Mouse (Mus musculus): ENCODE measurements at regions not wholly inside any gene's neighbourhood (a gene's known extent, or its start where the extent isn't known, plus 50 kb on each side); places are given as distances from the start of the nearest gene placed in this dataset.

DNA sequence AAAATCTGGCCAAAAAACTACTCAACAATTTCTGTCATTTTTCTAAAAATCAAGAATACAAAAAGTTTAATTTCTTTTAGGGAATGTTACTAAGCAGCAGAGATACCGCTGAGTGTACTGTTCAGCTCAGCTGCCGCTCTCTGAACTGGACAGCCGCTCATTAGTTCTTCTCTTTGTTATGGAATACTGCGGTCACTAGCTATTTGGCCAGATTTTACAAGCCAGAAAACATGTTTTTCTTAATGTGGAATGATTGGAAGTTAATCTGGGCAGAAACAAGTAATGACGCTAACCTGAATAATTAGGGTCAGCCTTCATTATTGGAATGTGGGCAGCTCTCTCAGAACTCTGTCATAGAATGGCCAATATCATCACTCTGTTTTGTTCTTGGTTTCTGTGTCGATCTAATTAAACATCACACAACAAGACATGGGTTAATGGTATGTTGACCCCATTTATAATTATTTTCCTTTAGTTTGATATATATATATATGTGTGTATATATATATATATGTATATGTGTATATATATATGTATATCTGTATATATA lies 307.8 kb downstream of the Adgrl2 start:
- Histone ChIP-seq H3ac (ENCODE audit: control insufficient read depth, insufficient read length) (no peak overlapping the region), H3K27me3 (ENCODE audit: control insufficient read depth, insufficient read depth, insufficient read length) (no peaks in the 10 kb centered on the region), H3K36me3 (ENCODE audit: control insufficient read depth, insufficient read depth) (no peaks in the 10 kb centered on the region), H3K79me2 (ENCODE audit: control insufficient read depth, insufficient read depth) (no peaks in the 10 kb centered on the region), H3K4me3 (no peak overlapping the region), H3K4me2 (ENCODE audit: low read depth) (no peak overlapping the region)
- TF ChIP-seq TCF12 (IDR thresholded peaks at IDR 0.05; ENCODE audit: insufficient read depth, poor library complexity, severe bottlenecking) (no peak), USF1 (IDR thresholded peaks at IDR 0.05; ENCODE audit: low read depth) (no peak), POLR2A (IDR thresholded peaks at IDR 0.05; ENCODE audit: insufficient read length, low read depth) (no peak), MYOD1 (IDR thresholded peaks at IDR 0.05; ENCODE audit: control insufficient read depth in 1 of 3, insufficient read length in 2 of 3, low read depth in 2 of 3) (no peak), POLR2AphosphoS2 (IDR thresholded peaks at IDR 0.05; ENCODE audit: insufficient read length, low read depth) (no peak), MAX (IDR thresholded peaks at IDR 0.05; ENCODE audit: low read depth) (no peak), TCF3 (IDR thresholded peaks at IDR 0.05; ENCODE audit: insufficient read length, low read depth) (no peak), REST (IDR thresholded peaks at IDR 0.05; ENCODE audit: insufficient read depth, insufficient read length) (no peak), E2F4 (IDR thresholded peaks at IDR 0.05; ENCODE audit: insufficient read depth) (no peak), MYOG (IDR thresholded peaks at IDR 0.05; ENCODE audit: control insufficient read depth in 1 of 3, insufficient read depth in 1 of 3, insufficient read length in 2 of 3, low read depth in 2 of 3) (no peak), SRF (IDR thresholded peaks at IDR 0.05; ENCODE audit: control insufficient read depth, insufficient read length, low read depth) (no peak), CEBPB (IDR thresholded peaks at IDR 0.05; ENCODE audit: insufficient read depth, poor library complexity, severe bottlenecking) (no peak)

DNA sequence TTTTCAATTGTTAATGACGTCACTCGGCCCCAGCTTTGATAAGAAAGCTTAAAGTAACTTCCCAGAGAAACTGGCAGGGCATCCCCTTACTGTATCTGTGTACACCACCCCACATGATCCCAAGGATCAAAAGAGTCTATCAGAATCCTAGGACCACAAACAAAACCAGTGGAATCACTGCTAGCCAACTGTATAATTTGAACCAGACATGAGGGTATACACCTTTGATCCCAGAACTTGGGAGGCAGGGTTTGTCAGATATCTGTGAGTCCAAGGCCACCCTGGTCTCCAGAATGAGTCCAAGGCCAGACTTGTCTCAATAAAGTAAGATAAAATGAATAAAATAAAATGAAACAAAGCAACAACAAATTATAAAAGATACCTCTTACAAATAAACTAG lies 309.2 kb downstream of the Adgrl2 start:
- TF ChIP-seq MAX (IDR thresholded peaks at IDR 0.05; ENCODE audit: low read depth) (no peak), REST (IDR thresholded peaks at IDR 0.05; ENCODE audit: insufficient read depth, insufficient read length) (no peak), MYOG (IDR thresholded peaks at IDR 0.05; ENCODE audit: control insufficient read depth in 1 of 3, insufficient read depth in 1 of 3, insufficient read length in 2 of 3, low read depth in 2 of 3) (no peak), POLR2A (IDR thresholded peaks at IDR 0.05; ENCODE audit: insufficient read length, low read depth) (no peak), POLR2AphosphoS2 (IDR thresholded peaks at IDR 0.05; ENCODE audit: insufficient read length, low read depth) (no peak), TCF3 (IDR thresholded peaks at IDR 0.05; ENCODE audit: insufficient read length, low read depth) (no peak), MYOD1 (IDR thresholded peaks at IDR 0.05; ENCODE audit: control insufficient read depth in 1 of 3, insufficient read length in 2 of 3, low read depth in 2 of 3) (no peak), E2F4 (IDR thresholded peaks at IDR 0.05; ENCODE audit: insufficient read depth) (no peak), SRF (IDR thresholded peaks at IDR 0.05; ENCODE audit: control insufficient read depth, insufficient read length, low read depth) (no peak), TCF12 (IDR thresholded peaks at IDR 0.05; ENCODE audit: insufficient read depth, poor library complexity, severe bottlenecking) (no peak)
- Histone ChIP-seq H3K4me3 (no peak overlapping the region), H3K27me3 (ENCODE audit: control insufficient read depth, insufficient read depth, insufficient read length) (no peaks in the 10 kb centered on the region), H3K79me2 (ENCODE audit: control insufficient read depth, insufficient read depth) (no peaks in the 10 kb centered on the region), H3ac (ENCODE audit: control insufficient read depth, insufficient read length) (no peak overlapping the region), H3K4me2 (ENCODE audit: low read depth) (no peak overlapping the region), H3K36me3 (ENCODE audit: control insufficient read depth, insufficient read depth) (no peaks in the 10 kb centered on the region)

DNA sequence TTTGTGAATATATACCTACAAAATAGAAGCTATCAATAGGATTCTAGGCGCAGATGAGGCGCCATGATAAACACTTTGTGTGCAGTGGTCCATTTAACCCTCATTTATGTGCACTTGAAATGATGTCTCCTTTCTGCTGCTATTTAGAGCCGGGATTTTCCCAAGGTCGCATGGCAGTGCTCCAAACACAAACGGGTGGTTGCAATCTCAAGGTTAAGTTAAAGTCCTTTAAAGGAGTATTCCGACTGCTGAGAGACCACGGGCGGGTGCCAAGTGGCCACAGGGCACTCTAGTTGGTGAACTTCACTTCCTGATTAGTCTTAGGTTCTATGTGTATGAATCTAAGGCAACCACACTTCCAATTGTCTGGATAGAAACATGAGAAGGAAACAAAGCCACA lies 309.6 kb downstream of the Adgrl2 start:
- H3K27me3 ChIP-seq (ENCODE audit: control insufficient read depth, insufficient read depth, insufficient read length), result no peaks in the 10 kb centered on the region
- H3K36me3 ChIP-seq (ENCODE audit: control insufficient read depth, insufficient read depth), result no peaks in the 10 kb centered on the region
- peak overlapping the region; percentile 0 for H3K4me2 ChIP-seq (ENCODE audit: low read depth)
- no peak for TF ChIP-seq TCF3 (IDR thresholded peaks at IDR 0.05; ENCODE audit: insufficient read length, low read depth)
- no peak for TF ChIP-seq POLR2AphosphoS2 (IDR thresholded peaks at IDR 0.05; ENCODE audit: insufficient read length, low read depth)
- TF ChIP-seq POLR2A (IDR thresholded peaks at IDR 0.05; ENCODE audit: insufficient read length, low read depth), result no peak
- no peak for TF ChIP-seq CEBPB (IDR thresholded peaks at IDR 0.05; ENCODE audit: insufficient read depth, poor library complexity, severe bottlenecking)
- no peak for TF ChIP-seq REST (IDR thresholded peaks at IDR 0.05; ENCODE audit: insufficient read depth, insufficient read length)
- no peak for TF ChIP-seq SRF (IDR thresholded peaks at IDR 0.05; ENCODE audit: control insufficient read depth, insufficient read length, low read depth)
- TF ChIP-seq MYOG (IDR thresholded peaks at IDR 0.05; ENCODE audit: control insufficient read depth in 1 of 3, insufficient read depth in 1 of 3, insufficient read length in 2 of 3, low read depth in 2 of 3), result no peak
- TF ChIP-seq TCF12 (IDR thresholded peaks at IDR 0.05; ENCODE audit: insufficient read depth, poor library complexity, severe bottlenecking), result no peak
- no peak for TF ChIP-seq MAX (IDR thresholded peaks at IDR 0.05; ENCODE audit: low read depth)
- no peak for TF ChIP-seq E2F4 (IDR thresholded peaks at IDR 0.05; ENCODE audit: insufficient read depth)
- no peak for TF ChIP-seq MYOD1 (IDR thresholded peaks at IDR 0.05; ENCODE audit: control insufficient read depth in 1 of 3, insufficient read length in 2 of 3, low read depth in 2 of 3)
- H3ac ChIP-seq (ENCODE audit: control insufficient read depth, insufficient read length), result no peak overlapping the region
- H3K79me2 ChIP-seq (ENCODE audit: control insufficient read depth, insufficient read depth), result no peaks in the 10 kb centered on the region
- no peak overlapping the region for H3K4me3 ChIP-seq

DNA sequence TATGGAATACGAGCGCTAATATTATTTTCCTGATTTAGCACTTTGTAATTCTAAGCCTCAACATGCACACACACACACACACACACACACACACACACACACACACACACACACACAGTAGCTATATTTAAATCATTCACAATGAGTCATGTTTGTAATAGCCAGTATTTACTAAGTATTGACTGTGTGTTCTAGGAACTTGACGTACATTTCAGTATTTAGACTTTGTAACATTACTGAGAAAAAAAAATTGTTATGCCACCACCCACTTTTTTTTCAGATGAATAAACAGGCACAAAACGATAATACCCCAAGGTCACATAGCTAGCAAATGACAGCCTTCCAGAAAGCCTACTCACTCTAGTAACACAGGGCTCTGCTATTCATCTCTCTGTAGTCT lies 310.3 kb downstream of the Adgrl2 start:
- no peaks in the 10 kb centered on the region for H3K27me3 ChIP-seq (ENCODE audit: control insufficient read depth, insufficient read depth, insufficient read length)
- no peak overlapping the region for H3K4me3 ChIP-seq
- H3ac ChIP-seq (ENCODE audit: control insufficient read depth, insufficient read length), result no peak overlapping the region
- TF ChIP-seq MYOD1 (IDR thresholded peaks at IDR 0.05; ENCODE audit: control insufficient read depth in 1 of 3, insufficient read length in 2 of 3, low read depth in 2 of 3) (no peak), POLR2AphosphoS2 (IDR thresholded peaks at IDR 0.05; ENCODE audit: insufficient read length, low read depth) (no peak), MYOG (IDR thresholded peaks at IDR 0.05; ENCODE audit: control insufficient read depth in 1 of 3, insufficient read depth in 1 of 3, insufficient read length in 2 of 3, low read depth in 2 of 3) (no peak), E2F4 (IDR thresholded peaks at IDR 0.05; ENCODE audit: insufficient read depth) (no peak), CEBPB (IDR thresholded peaks at IDR 0.05; ENCODE audit: insufficient read depth, poor library complexity, severe bottlenecking) (no peak), POLR2A (IDR thresholded peaks at IDR 0.05; ENCODE audit: insufficient read length, low read depth) (no peak), SRF (IDR thresholded peaks at IDR 0.05; ENCODE audit: control insufficient read depth, insufficient read length, low read depth) (no peak), TCF3 (IDR thresholded peaks at IDR 0.05; ENCODE audit: insufficient read length, low read depth) (no peak), MAX (IDR thresholded peaks at IDR 0.05; ENCODE audit: low read depth) (no peak), TCF12 (IDR thresholded peaks at IDR 0.05; ENCODE audit: insufficient read depth, poor library complexity, severe bottlenecking) (no peak), REST (IDR thresholded peaks at IDR 0.05; ENCODE audit: insufficient read depth, insufficient read length) (no peak), USF1 (IDR thresholded peaks at IDR 0.05; ENCODE audit: low read depth) (no peak)
- no peaks in the 10 kb centered on the region for H3K36me3 ChIP-seq (ENCODE audit: control insufficient read depth, insufficient read depth)
- H3K4me2 ChIP-seq (ENCODE audit: low read depth), result no peak overlapping the region
- no peaks in the 10 kb centered on the region for H3K79me2 ChIP-seq (ENCODE audit: control insufficient read depth, insufficient read depth)
